Mouse (Mus musculus): ENCODE measurements around the gene Cybc1. TPM values are rescaled to one million over a fixed set of nuclear protein-coding genes. Genes with fewer than 3 reads are reported as not detected.

Cybc1 gene
- polyA plus RNA-seq, 1 experiment from 2014 or later = 33.0 TPM

DNA sequence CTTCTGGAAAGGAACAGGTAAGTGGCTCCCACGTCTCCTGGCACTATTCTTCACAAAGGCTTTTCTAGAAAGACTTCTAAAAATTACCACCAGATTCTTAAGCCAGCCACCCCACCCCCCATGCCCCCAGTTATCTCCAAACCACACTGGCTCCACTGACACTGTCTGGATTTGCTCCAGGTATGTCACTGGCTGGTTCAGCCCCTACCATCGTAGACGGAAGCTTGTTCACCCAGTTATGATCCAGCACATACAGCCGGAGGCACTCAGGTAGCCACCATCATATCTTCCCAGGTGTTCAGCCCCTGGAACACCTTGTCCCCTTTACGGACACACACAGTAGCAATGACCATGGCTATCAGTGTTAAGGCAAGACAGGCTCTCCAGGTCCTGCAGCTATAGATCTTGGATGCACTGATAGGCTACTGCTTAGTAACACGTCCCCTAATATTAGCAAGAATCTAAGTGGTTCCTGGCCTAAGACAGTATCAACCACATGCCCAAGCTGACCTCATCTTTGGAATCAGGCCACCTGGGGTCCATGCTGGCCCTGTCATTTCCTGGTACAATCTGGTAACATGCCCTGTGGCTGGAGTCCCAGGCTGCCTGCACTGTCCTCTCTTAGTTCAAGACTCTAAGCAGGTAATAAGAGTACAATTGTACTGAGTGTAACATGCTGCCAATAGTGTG, 7.7 kb downstream of the Cybc1 start:
- Histone ChIP-seq H3K4me3 (ENCODE audit: low read length) (no peak overlapping the region), H3K9me3 (ENCODE audit: control insufficient read depth, low read length) (no peaks in the 10 kb centered on the region), H3K9ac (ENCODE audit: low read depth, low read length) (no peak overlapping the region), H3K4me1 (ENCODE audit: control insufficient read depth, insufficient read depth, low read length) (no peaks in the 10 kb centered on the region), H3K27me3 (ENCODE audit: control insufficient read depth, insufficient read depth, low read length) (no peaks in the 10 kb centered on the region), H3K36me3 (ENCODE audit: control insufficient read depth, insufficient read depth, low read length) (peaks cover 75% of the 10 kb centered on the region), H3K4me2 (replicated peaks; ENCODE audit: low read depth, low read length) (no peak overlapping the region), H3K27ac (ENCODE audit: low read depth, low read length) (no peak overlapping the region)
- 93% methylated on average over 6 of the region's 6 CpGs for WGBS
- no peak for ATAC-seq (ENCODE audit: low FRiP score, low TSS enrichment)

DNA sequence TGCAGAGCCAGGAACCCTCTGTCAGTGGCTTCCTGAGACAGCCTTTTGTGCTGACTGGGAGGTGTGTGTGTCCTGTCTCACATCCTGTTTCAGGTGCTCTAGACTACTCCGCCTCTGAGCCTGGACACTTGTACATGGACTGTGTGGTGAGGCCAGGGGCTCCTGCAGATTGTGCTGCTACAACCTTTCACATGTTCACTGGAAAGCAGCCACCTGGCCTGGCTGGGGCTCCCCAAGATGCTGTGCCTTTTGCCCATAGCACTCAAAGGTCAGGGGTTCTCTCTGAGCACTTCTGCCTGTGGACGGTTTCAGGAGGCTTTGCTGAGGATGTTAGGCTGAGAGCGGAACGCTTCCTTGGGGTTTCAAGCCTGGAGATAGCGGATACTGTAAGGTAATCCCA, 8.4 kb downstream of the Cybc1 start:
- no peak overlapping the region for H3K4me2 ChIP-seq (replicated peaks; ENCODE audit: low read depth, low read length)
- no peaks in the 10 kb centered on the region for H3K9me3 ChIP-seq (ENCODE audit: control insufficient read depth, low read length)
- H3K4me3 ChIP-seq (ENCODE audit: low read length) = no peak overlapping the region
- no peak overlapping the region for H3K27ac ChIP-seq (ENCODE audit: low read depth, low read length)
- ATAC-seq (ENCODE audit: low FRiP score, low TSS enrichment) = no peak
- WGBS = 87% methylated on average over 5 of the region's 5 CpGs
- no peak overlapping the region for H3K9ac ChIP-seq (ENCODE audit: low read depth, low read length)
- no peaks in the 10 kb centered on the region for H3K4me1 ChIP-seq (ENCODE audit: control insufficient read depth, insufficient read depth, low read length)
- H3K27me3 ChIP-seq (ENCODE audit: control insufficient read depth, insufficient read depth, low read length) = no peaks in the 10 kb centered on the region
- peaks cover 71% of the 10 kb centered on the region for H3K36me3 ChIP-seq (ENCODE audit: control insufficient read depth, insufficient read depth, low read length)

DNA sequence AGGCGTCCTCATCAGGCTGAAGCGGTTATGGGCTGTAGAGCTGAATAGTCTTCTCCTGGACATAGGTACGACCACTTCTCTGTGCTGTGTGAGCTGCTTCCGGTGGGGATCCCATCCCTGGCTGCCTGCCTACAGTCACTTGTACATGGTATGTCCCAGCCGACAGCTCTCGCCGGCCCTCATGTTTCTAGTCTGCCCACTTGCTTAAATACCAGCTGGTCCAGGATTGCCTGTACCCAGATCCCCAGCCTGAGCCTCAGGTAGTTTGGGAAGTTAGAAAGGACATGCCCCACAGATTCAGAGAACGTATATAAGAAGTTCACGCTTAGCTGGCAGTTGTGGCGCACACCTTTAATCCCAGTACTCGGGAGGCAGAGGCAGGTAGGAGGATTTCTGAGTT, 9.3 kb downstream of the Cybc1 start:
- 91% methylated on average over 11 of the region's 11 CpGs for WGBS
- Histone ChIP-seq H3K4me2 (replicated peaks; ENCODE audit: low read depth, low read length) (no peak overlapping the region), H3K27me3 (ENCODE audit: control insufficient read depth, insufficient read depth, low read length) (no peaks in the 10 kb centered on the region), H3K36me3 (ENCODE audit: control insufficient read depth, insufficient read depth, low read length) (peaks cover 61% of the 10 kb centered on the region), H3K27ac (ENCODE audit: low read depth, low read length) (no peak overlapping the region), H3K4me3 (ENCODE audit: low read length) (no peak overlapping the region), H3K9me3 (ENCODE audit: control insufficient read depth, low read length) (no peaks in the 10 kb centered on the region), H3K4me1 (ENCODE audit: control insufficient read depth, insufficient read depth, low read length) (no peaks in the 10 kb centered on the region), H3K9ac (ENCODE audit: low read depth, low read length) (no peak overlapping the region)
- ATAC-seq (ENCODE audit: low FRiP score, low TSS enrichment) = no peak

DNA sequence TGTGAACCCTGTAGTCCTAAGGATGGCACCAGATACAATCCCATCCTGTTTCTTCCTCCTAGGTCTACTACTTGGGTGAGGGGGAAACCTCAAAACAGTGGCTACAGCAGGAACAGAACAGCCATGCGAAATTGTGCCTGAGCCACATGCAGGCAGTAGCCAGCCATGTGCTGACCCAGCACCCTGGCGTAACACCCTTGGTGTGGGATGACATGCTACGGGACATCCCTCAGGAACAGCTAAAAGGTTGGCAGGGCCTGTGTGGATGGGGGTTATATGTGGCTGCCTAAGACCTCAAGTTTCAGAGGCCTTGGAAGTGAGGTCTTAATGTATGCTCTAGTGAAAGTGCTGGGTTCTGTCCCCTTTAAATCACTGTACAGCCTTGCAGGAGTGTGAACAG, 12.3 kb downstream of the Cybc1 start:
- ATAC-seq (ENCODE audit: low FRiP score, low TSS enrichment) = no peak
- Histone ChIP-seq H3K4me3 (ENCODE audit: low read length) (no peak overlapping the region), H3K27ac (ENCODE audit: low read depth, low read length) (no peak overlapping the region), H3K36me3 (ENCODE audit: control insufficient read depth, insufficient read depth, low read length) (peaks cover 34% of the 10 kb centered on the region), H3K9ac (ENCODE audit: low read depth, low read length) (no peak overlapping the region), H3K27me3 (ENCODE audit: control insufficient read depth, insufficient read depth, low read length) (no peaks in the 10 kb centered on the region), H3K9me3 (ENCODE audit: control insufficient read depth, low read length) (no peaks in the 10 kb centered on the region), H3K4me2 (replicated peaks; ENCODE audit: low read depth, low read length) (no peak overlapping the region), H3K4me1 (ENCODE audit: control insufficient read depth, insufficient read depth, low read length) (no peaks in the 10 kb centered on the region)
- WGBS = 91% methylated on average over 3 of the region's 3 CpGs

DNA sequence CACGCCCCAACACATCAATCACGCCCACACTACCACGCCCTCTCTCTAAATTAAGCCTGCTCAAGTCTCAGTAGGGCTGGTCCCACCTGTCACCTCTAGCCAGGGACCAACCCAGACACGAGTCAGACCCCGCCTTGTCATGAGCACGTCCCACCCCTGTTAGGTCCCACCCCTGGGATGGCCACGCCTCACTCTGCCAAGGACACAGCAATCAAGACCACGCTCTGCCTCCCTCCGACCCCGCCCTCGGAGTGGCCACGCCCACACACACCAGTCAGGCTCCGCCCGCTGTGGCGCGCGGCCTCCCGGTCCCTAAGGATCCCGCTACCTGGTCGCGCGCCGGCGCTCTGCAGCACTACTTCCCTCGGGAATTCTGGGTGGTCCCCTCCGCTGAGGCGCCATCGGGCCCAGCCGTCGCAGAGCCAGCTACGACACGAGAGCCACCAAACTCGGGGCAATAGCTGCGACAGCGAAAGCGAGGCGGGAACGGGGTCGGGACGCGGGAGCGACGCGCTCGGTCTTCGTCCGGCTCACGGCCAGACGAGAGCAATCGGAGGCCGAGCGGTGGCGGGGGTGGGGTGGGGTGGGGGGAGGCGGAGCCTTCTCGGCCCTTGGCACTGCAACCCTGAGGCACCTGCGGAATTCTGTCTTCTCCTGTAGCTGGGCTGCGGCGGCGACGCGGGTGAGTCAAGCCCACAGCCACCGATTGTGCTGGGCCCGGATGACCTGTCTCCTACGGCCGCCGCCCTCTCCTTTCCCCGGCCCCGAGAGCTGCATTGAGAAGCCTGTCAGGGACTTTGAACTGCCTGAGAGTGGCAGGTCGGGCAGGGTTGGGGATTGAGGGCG, 24.7 kb downstream of the Cybc1 start, which contains the start of the genes Hexdc and Ogfod3:
Gene Hexdc, plus strand, starts transcription at position 273 of the 846 bp plus-strand sequence.
Gene Ogfod3, minus strand, starts transcription at position 551 of the 846 bp plus-strand sequence.
- Histone ChIP-seq H3K9ac (ENCODE audit: low read depth, low read length) (peak within 1 kb of the TSS; percentile 72), H3K36me3 (ENCODE audit: control insufficient read depth, insufficient read depth, low read length) (peaks cover 12% of the 10 kb centered on the region; the same call in 1 of the 2 replicates), H3K4me1 (ENCODE audit: control insufficient read depth, insufficient read depth, low read length) (no peaks in the 10 kb centered on the region), H3K27ac (ENCODE audit: low read depth, low read length) (peak within 1 kb of the TSS; percentile 73), H3K9me3 (ENCODE audit: control insufficient read depth, low read length) (no peaks in the 10 kb centered on the region), H3K4me2 (replicated peaks; ENCODE audit: low read depth, low read length) (peak within 1 kb of the TSS; percentile 78), H3K27me3 (ENCODE audit: control insufficient read depth, insufficient read depth, low read length) (no peaks in the 10 kb centered on the region), H3K4me3 (ENCODE audit: low read length) (peak within 1 kb of the TSS; percentile 75)
- ATAC-seq (ENCODE audit: low FRiP score, low TSS enrichment) = peak; percentile 99
- under 1% methylated on average over 68 of the region's 70 CpGs for WGBS

DNA sequence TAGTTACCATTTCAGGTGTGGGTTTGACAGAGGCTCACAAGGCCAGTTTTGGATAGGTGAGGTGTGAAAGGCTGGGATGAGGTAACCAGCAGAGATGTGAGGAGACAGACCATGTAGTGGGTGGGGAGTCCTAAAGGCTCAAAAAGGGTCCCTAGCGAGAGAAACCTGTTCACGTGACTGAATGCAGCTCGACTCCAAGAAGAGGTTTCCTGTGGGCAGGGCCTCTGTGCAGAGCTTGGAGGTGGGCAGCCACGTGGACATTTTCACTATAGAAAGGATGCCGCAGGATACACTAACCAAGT, 25.3 kb downstream of the Cybc1 start:
- Histone ChIP-seq H3K36me3 (ENCODE audit: control insufficient read depth, insufficient read depth, low read length) (peaks cover 11% of the 10 kb centered on the region; the same call in 1 of the 2 replicates), H3K4me2 (replicated peaks; ENCODE audit: low read depth, low read length) (peak overlapping the region; percentile 78), H3K9ac (ENCODE audit: low read depth, low read length) (0 out of 2 replicates have a peak overlapping the region, but pooled peaks have one; percentile 24), H3K4me3 (ENCODE audit: low read length) (peak overlapping the region; percentile 75), H3K4me1 (ENCODE audit: control insufficient read depth, insufficient read depth, low read length) (no peaks in the 10 kb centered on the region), H3K27me3 (ENCODE audit: control insufficient read depth, insufficient read depth, low read length) (no peaks in the 10 kb centered on the region), H3K9me3 (ENCODE audit: control insufficient read depth, low read length) (no peaks in the 10 kb centered on the region), H3K27ac (ENCODE audit: low read depth, low read length) (0 out of 2 replicates have a peak overlapping the region, but pooled peaks have one; percentile 17)
- 0% methylated on average over 5 of the region's 5 CpGs for WGBS
- ATAC-seq (ENCODE audit: low FRiP score, low TSS enrichment) = no peak

DNA sequence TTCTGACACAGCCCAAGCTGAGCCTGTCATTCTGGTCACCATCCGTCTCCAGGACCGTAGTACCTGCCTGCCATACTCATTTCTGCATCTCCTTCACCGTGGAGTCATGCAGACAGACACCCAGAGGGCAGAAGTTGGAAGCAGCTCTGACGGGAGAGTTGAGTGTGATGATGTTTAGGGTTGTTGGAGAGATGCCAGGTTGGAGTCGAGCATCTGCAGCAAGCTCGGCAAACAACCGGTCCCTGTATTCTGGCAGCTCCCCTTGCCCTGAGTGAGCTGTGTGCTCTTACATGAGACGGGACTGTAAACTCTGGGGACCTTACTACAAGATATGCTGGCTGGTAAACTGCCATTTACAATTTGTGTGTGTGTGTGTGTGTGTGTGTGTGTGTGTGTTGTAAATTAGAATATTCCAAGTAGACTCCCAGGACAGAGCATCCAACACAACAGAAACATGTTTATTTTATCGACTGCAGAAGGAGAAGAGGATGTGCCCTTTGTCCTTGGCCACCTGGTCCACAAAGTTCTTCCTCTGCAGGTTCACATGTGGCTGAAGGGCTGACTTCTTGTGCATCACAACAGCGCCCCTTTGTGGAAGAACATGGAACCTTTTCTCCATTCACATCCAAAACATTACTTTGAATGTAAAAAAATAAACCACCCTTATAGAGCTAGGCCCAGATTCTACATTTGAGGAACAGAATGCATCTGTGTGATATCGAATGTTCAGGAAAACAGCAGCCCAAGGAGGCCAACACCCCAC, 27.5 kb downstream of the Cybc1 start:
- Histone ChIP-seq H3K9ac (ENCODE audit: low read depth, low read length) (no peak overlapping the region), H3K9me3 (ENCODE audit: control insufficient read depth, low read length) (no peaks in the 10 kb centered on the region), H3K4me1 (ENCODE audit: control insufficient read depth, insufficient read depth, low read length) (no peaks in the 10 kb centered on the region), H3K4me2 (replicated peaks; ENCODE audit: low read depth, low read length) (no peak overlapping the region), H3K36me3 (ENCODE audit: control insufficient read depth, insufficient read depth, low read length) (no peaks in the 10 kb centered on the region), H3K27me3 (ENCODE audit: control insufficient read depth, insufficient read depth, low read length) (no peaks in the 10 kb centered on the region), H3K4me3 (ENCODE audit: low read length) (no peak overlapping the region), H3K27ac (ENCODE audit: low read depth, low read length) (no peak overlapping the region)
- ATAC-seq (ENCODE audit: low FRiP score, low TSS enrichment) = no peak
- 53% methylated on average over 11 of the region's 11 CpGs for WGBS

DNA sequence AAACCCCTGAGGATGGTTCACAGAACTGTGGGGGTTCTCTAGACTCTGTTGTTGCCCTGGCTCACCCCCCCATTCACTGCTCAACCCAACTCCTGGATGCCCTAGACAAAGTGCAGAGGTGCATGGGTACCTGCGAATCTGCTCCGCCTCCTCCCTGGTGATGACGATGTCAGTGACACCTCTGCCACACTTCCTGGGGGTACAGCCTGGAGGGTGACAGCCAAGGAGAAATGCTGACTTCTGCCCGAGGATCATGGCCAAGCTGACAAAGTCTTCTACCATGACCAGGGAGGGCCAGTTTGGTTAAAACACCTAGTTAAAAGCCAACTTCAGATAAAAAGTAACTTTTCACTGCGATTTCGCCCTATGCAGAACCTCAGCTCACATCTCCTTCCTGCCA, 28.3 kb downstream of the Cybc1 start:
- ATAC-seq (ENCODE audit: low FRiP score, low TSS enrichment) = no peak
- no peak overlapping the region for H3K4me2 ChIP-seq (replicated peaks; ENCODE audit: low read depth, low read length)
- H3K4me1 ChIP-seq (ENCODE audit: control insufficient read depth, insufficient read depth, low read length) = no peaks in the 10 kb centered on the region
- no peaks in the 10 kb centered on the region for H3K27me3 ChIP-seq (ENCODE audit: control insufficient read depth, insufficient read depth, low read length)
- H3K9ac ChIP-seq (ENCODE audit: low read depth, low read length) = no peak overlapping the region
- no peaks in the 10 kb centered on the region; the same call in 1 of the 2 replicates for H3K36me3 ChIP-seq (ENCODE audit: control insufficient read depth, insufficient read depth, low read length)
- no peak overlapping the region for H3K4me3 ChIP-seq (ENCODE audit: low read length)
- H3K9me3 ChIP-seq (ENCODE audit: control insufficient read depth, low read length) = no peaks in the 10 kb centered on the region
- 93% methylated on average over 6 of the region's 6 CpGs for WGBS
- no peak overlapping the region for H3K27ac ChIP-seq (ENCODE audit: low read depth, low read length)

Measured in kidney, embryonic 14.5 days (tissue).